Mouse (Mus musculus) gastrocnemius, postnatal 14 days (tissue): ENCODE data around the gene Nphs2. TPM values are rescaled to one million over a fixed set of nuclear protein-coding genes. Genes with fewer than 3 reads are reported as not detected.
A peak's percentile ranks its signal among the peaks of the same experiment; 100 is the strongest.
"Not testable (repeated sequence)": the region's sequence is repeated elsewhere in the genome, so short reads cannot be mapped to it uniquely, and the experiment has no call there.

Source experiments
- DNase-seq: peaks from one replicate; pipeline ENCODE4 v3.0.0; 2021; ENCODE audit warnings: mixed read lengths
- intact Hi-C: fragments of 180-260 bp; cut with DNase I; formaldehyde crosslinking; loops from one replicate; pipeline ENCODE4 v1.15.1; 2025; ENCODE audit warnings: low total_unique reads
- long read RNA-seq, 2 experiments: library from polyadenylated mRNA; stranded (forward); transcript quantifications; one replicate each; pipeline ENCODE4 v2.0.0; 2021
- total RNA-seq, 2 experiments: library from RNA; stranded (reverse); gene quantifications; 2 replicates each; pipeline ENCODE4 v1.2.3; 2021

Gene Nphs2
- total RNA-seq, result under 1 TPM in 1 of 2 experiments, not detected in 1; 0.18 TPM
- long read RNA-seq, experiment 1, result 0 reads
- long read RNA-seq, experiment 2, result 0 reads

DNA sequence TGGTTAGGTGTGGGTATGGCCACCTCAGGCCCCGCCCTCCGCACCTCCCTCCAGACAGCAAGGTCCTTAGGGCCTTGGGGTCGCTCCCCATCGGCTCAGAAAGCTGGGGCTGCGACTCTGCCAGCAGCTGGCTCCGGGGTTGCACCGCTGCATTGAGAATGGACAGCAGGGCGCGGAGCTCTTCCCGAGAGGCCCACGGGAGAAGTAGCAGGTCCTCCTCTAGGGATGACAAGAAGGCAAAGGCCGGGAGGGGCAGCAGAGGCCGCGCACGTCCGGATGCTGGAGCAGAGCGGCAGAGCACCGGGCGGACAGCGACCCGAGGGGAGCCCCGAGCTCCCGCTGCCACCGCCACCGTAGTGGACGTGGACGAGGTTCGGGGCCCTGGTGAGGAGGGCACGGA, at the start of gene Nphs2:
Gene Nphs2, plus strand, starts transcription at position 98 of the 400 bp plus-strand sequence.
- no peak for DNase-seq
- intact Hi-C loops, result no loop called here

DNA sequence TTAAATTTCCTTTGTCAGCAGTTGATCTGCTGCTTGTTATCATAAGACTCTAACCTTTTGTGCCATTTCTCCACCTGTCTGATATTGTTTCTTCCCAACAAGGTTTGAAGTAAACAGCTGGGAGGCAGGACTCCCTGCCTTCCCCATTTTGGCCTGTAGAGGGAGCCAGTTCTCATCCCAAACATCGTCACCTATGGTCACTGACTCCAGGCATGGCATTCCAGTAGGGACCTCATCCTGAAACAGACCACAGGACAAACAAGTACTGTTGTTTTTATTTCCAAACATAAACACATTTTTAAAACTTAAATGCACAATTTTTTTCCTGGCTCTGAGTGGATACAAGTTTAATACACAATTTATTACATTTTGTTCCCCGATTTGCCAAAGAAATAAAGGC, 47.2 kb upstream of the Nphs2 start:
- DNase-seq, result peak; percentile 37
- intact Hi-C loops, result loop anchor here (5.0 kb wide), 1 partner anchor 279 kb away; no protein-coding TSS in a partner anchor

DNA sequence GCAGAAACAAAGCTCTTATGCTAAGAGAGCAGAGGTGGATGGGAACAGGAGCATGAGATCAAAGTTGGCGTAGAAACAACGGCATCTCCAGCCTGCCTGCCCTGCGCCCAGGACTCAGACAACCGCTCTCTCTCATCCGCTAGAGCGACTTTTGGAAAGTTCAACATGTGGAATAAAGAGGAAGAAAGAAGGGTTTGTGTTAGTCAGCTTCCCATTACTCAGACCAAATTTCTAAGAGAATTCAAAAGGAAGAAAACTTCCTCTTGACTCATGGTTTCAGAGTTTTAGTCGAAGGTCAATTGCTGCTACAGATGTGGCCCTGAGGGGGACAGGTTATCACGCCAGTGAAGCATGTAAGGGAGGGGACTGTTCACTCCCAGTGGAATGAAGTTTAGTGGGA, 46.6 kb upstream of the Nphs2 start:
- intact Hi-C loops, result loop anchor here (5.0 kb wide), 1 partner anchor 278 kb away; no protein-coding TSS in a partner anchor
- no peak for DNase-seq

DNA sequence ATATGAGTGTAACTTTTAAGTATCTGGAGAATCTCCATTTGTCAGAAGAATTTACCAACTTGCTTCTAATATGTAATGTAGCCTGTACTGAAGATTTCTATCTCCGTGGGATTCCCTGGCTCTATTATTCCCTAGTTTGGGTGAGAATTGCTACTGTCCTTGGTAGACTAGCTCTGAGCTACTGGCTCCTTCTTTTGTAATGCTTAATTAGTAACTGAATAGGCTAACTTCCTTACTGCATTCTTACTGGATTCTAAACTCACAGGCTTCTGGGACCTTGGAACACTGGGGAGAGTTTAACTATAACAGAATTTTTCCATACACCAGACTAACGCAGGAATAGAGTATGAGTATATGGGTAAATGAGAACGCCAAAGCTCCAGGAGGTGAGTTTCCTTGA, 42.0 kb upstream of the Nphs2 start:
- DNase-seq, intact Hi-C loops: not testable (repeated sequence)

DNA sequence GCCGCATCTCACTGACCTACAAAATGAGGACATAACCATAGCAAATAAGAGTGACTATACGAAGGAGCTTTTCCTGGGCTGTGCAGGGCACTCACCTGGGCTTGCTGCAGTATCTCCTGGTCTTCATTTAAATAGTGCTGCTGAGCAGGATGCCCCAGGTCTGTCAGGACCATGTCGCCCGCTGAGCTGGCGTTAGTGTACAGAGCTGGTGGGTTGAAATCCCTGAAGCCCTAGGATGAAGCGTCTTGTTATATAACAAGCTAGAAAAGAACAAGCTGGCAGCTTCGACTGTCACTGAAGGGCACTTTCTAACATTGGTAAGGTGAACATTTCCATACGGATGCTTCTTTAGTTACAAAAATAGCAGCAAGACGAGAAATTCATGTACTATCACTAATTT, 40.1 kb upstream of the Nphs2 start:
- DNase-seq, result no peak
- intact Hi-C loops, result no loop called here

DNA sequence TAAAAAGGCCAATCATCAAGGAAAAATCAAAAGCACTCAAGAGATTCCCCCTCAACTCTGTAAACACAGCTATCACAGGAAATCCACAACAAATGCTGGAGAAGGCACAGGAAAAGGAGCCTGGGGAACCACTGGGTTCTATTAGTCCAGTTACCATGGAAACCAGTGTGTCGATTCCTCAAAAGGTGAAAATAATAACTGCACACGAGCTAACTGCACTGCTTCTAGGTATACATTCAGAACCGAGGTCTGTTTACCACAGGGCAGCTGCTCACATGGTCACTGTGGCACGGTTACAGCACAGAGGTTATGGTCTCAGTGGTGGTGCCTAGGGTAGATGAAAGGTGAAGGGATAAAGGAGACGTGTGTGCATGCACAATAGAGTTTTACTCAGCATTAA, 38.9 kb upstream of the Nphs2 start:
- intact Hi-C loops, result no loop called here
- DNase-seq, result no peak

DNA sequence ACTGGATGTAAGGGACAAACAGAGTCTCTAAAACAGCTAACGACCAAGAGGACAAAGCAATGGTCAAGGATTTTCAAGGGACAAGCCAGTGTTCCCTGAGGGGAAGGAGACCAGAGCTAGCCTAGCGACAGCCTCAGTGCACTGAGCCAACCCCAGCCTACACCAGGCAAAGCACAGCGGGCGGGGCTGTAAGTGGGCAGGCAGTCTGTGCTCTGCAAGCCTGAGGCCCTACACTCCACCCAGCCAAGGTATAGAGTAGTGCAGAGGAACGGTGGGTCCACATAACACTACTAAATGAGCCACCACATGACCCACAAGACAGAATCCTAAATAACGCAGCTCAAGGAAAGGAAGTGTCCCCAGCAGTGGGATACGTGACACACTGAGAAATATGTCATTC, 36.9 kb upstream of the Nphs2 start:
- DNase-seq, result no peak
- intact Hi-C loops, result no loop called here

DNA sequence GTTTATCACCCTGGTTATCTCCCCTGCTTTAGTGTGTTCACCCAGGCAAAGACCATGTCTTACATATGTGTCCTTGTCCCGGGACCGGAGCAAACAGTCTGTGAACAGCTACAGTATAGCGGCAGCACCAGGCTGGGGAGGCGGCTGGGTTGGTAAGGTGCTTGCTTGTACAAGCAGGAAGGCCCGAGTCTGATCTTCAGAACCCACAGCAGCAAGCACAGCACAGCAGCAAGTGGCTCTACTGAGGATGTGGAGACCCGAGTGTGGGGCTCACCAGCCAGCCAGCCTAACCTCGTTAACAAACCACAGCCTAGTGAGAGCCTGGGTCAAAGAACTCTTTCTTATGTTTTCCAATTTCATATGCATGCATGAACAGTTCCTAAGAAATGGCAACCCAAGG, 30.4 kb upstream of the Nphs2 start:
- intact Hi-C loops, result no loop called here
- DNase-seq, result no peak

DNA sequence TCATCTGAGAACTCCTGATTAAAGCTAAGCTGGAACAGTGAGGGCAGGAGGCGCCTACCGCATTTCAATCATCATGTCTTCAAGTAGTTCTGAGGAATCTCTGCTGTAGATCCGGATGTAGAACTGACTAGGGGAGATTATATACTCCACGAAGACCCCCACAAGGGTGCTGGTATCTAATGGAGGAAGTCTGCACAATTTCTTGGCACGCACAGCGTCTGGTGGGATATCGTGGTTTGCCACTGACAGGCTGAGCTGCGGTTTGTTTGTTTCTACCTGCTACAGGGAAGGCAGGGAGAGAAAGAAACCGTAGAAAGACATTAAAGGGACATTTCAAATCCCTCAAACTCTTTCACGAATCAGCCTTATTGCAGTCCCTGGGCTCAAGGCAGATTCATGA, 26.3 kb upstream of the Nphs2 start:
- DNase-seq, result no peak
- intact Hi-C loops, result no loop called here

DNA sequence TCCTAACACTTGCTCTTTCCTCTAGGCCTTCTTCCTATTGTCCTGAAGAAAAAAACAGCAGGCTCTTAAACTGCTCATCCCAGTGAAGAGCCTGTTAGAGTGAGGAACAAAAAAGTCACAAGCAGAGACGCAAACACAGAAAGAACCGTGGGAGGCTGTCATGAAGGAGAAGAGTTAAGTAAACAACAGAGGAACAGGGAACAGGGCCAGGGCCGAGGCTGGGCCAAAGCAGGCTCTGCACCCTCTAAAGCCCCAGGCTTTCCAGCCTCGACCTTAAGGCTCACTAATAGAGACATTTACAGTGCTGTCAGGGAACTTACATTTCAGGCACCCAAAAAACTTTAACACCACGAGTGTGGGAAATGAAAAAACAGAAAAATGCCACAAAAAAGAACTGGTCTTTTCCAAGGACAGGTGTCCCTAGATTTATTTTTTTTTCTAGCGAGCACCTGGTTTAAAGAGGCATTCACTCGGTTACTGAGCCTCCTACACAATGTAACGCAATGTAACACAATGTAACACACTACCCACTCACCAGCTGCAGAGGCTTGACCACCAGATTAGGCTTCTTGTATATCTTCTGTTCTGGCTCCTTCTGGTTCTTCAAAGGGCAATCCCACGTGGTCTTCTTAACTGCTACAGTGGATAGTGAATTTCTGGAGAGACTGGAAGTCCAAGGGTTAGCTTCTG, 25.5 kb upstream of the Nphs2 start:
- intact Hi-C loops, result no loop called here
- DNase-seq, result no peak

DNA sequence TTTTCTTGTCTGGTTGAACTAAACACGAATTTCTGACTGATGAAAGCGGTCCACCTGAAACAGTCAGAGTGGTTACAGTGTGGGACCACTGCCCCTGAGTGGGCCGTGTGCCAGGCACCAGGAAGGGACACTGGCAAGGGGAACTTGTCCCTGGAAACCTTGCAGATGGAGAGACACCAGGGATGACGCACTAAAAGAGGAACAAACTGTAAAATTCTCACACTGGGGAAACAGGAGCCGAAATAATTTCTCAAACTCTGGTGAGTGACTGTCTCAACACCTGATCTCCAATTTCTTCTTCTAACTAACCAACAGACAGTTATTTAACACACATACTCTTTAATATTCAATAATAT, 25.0 kb upstream of the Nphs2 start:
- intact Hi-C loops, result no loop called here
- DNase-seq, result no peak

DNA sequence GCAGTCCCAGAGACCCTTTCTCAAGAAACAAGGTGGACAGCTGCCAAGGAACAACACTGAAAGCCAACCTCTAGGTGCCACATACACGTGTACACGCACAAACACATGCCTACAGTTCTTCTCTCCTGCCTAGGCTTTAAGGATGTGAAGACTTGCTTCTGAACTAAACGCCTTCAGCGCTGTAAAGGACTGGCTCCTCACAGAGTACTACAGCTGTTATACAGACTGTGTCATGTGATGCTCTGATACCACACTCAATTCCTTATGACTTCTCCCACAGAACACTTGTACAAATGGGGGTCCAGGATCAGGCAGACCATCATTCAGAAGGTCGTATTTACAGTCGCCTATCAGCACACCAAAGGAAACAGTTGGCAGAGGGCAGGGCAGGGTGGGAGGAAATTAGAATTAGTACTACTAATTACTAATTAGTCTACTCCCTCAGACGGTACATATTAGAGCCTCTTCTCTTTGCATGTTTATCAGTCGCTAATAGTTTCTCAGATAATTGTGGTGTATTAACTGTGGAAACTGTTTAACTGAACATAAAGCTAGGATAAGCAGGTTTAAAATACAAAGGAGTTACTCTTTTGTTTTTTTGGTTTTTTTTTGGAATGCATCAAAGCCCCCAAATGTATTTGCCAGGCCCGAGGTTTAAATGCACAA, 21.8 kb upstream of the Nphs2 start:
- DNase-seq, result no peak
- intact Hi-C loops, result no loop called here

DNA sequence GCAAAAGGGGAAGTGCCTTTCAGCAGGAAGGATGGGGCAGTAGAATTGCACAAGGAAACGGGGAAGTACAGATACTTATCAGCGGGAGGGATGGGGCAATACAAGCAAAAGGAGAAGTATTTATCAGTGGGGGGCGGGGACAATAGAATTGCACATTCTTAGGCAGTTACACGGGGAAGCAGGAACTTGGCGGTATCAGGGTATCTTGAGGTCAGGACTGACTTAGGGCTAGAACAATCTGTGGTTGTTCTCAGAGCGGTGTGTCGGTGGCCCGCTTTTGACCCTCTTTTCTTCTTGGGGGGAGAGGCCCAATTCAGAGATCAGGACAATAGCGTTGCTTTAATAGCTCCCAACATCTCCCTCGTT, 21.3 kb upstream of the Nphs2 start:
- intact Hi-C loops, DNase-seq: not testable (repeated sequence)

DNA sequence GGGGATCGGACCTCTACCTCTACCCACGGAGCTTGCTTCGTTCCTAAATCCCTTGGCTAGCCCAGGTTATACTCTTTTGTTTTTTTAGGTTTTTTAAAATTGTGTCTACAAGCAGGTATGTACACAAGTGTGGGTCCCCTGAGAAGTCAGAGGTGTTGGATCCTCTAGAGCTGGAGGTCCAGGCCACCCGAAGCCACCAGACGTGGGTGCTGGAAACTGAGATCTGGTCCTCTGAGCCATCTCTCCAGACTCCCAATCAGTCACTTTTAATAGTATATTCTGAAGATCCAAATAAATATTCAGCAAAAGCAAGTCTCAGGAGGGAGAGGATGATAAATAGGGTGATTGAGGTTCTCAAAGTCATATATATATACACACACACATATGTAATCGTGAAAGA, 20.5 kb upstream of the Nphs2 start:
- intact Hi-C loops, result no loop called here
- no peak for DNase-seq

DNA sequence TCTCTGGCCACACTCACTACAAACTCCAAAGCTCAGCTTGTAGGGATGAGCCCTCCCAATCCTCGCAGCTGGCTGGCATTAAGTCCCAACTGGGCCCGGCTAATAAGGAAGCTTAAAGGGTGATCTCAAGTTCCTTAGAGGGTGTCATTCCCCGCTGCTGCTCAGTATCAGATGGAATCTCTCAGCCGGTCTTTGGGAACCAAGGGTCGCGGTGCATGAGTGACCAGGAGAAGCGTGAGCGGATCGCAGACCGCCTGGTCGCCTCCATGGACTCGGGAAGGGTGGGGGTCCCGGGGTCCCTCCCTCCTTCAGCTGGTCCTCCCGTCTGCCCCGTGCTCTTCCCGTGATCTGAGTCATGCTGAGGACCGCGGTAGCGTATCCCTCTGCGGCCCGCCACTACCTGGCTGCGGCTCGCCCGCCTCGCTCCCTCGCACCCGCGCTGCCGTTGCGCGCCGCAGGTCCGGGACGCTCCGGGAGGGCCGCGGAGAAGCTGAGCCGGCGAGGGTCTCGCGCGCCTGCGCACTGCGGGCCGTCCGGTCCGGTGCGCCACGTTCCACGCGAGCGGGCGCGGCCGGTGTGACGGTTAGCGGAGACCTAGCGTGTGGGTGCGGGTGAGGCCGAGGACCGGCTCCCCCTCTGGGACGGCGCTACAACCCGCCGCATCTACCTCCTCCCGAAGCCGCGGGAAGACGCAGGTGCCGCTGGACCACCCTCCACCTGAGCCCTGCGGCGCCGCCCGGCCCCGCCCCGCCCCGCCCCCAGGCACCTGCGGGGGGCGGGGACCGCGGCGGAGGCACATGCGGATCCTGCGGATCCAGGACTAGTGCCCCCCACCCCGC, 7.4 kb upstream of the Nphs2 start, which contains the start of gene Tdrd5:
Gene Tdrd5, minus strand, starts transcription at position 754 of the 839 bp plus-strand sequence.
- intact Hi-C loops, result no loop called here
- peak; percentile 5 for DNase-seq

DNA sequence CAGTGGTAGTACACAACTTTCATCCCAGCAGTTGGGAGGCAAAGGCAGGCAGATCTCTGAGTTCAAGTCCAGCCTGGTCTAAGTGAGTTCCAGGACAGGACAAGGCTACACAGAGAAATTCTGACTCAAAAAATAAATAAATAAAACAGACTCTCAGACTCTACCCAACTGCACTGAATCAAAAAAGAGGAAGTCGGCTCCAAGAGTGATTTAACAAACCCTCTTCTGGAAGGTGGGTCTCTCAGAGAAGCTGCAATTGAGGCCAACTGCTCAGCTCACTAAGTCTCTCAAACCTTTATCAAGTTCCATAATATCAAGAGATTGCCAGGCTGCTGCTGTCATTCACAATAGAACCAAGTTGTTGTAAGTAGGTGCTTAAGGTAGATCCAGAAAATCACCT, 1.9 kb upstream of the Nphs2 start:
- no peak for DNase-seq
- intact Hi-C loops, result no loop called here

DNA sequence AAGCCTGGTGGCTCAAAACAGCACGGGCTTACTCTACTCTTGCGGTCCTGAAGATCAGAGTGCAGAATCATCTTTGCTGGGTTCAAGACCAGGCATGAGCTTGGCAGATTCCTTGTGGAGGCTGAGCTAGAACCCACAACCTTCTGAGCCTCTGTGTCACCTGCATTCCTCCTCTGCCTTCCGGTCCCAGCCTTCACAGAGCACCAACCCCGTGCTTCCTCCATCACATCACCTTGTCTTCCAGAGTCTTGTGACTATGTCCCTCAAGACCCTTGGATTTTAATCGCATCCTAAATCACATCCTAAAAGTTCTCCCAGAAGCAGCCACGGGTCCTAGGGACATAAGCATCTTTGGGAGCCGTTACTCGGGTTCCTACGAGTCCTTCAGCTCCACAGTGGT, 12.6 kb downstream of the Nphs2 start:
- intact Hi-C loops, result no loop called here
- DNase-seq, result no peak

DNA sequence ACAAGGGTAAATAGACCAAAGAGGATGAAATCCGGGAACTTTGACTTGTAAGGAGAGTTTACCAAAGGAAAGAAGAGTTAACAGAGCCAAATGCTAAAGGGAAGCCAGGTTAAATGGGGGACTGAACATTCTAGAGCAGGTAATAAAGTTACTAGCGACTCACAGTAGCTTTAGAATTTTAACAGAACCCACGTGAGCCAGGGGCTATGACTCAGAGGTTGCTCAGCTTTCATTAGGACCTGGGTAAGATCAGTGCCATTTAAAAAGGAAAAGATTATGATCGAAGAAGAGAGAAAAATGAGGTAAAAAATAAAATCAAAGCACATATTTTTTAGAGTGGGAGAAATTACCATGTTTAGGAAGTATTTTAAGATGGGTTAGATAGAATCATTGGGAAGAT, 30.3 kb downstream of the Nphs2 start:
- DNase-seq, result no peak
- intact Hi-C loops, result no loop called here

DNA sequence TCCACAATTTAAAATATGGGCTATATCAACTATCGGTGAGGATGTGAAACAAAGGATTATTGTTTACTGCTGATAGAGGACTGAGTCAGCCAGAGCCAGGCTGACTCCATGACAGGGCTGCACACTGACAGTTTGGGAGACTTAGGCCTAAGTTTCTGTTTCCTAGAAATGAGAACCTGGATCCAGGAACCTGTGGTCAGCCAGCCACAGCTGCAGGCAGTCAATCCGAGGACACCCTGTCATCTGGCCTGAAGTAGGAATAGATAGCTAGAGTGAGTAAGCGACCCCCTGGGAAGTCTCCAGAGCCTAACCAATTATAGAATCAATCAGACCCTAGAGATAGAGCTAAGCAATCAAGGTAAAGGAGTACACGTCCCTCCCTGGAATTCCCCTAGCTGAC, 33.9 kb downstream of the Nphs2 start:
- intact Hi-C loops, result no loop called here
- DNase-seq, result no peak

DNA sequence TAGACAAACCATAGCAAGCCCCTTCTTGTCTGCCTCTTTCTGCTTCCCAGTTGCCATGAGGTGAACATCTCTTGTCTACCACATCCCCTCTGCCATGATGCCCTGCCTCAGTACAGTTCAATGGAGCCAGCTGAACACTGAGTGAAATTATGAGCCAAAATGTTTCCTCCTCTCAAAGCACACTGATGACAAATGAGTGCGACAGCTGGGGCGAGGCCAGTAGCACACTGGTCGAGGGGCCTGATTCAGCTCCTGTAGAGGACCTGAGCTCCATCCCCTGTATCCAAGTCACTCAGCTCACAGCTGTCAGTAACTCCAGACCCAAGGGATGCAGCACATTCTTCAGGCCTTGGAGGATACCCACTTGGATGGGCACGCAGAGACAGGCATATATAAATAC, 35.1 kb downstream of the Nphs2 start:
- no peak for DNase-seq
- intact Hi-C loops, result no loop called here

DNA sequence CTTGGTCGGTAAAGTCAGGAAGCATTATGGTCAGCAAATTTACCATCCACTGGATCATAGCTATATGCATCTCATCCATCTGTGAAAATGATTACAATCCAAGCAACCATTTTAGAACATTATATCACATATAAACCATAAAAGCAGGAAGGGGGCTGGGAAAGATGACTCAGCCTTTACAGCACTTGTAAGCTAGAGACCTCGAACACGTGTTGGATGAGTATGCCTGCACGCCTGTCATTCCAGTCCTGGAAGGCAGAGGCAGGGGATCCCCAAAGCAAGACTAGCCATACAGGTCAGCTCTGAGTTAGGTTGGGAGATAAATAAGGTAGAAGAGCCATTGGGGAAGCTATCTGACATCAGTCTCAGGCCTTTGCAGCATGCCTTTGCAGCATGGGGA, 38.5 kb downstream of the Nphs2 start:
- DNase-seq, result no peak
- intact Hi-C loops, result no loop called here
